Mouse (Mus musculus) cortical plate, adult 2 months (tissue): Measurements from ENCODE around the gene Dnah1.

ENCODE experiments used
- CTCF ChIP-seq: fragments of 200-500 bp; IDR thresholded peaks from 2 replicates; pipeline ENCODE4 v1.5.1; 2011; ENCODE audit warnings: mild to moderate bottlenecking, control low read depth, low read length; ENCODE audit not compliant: insufficient read depth; ENCODE audit errors: extremely low read depth
- POLR2A ChIP-seq: fragments of 200-500 bp; IDR thresholded peaks from 2 replicates; pipeline ENCODE4 v1.6.1; 2011; ENCODE audit warnings: mild to moderate bottlenecking, low read length, control low read depth; ENCODE audit not compliant: insufficient read depth; ENCODE audit errors: extremely low read depth

- TF ChIP-seq CTCF (no peak), POLR2A (peak; percentile 96)
Observed at GRCm38 (mm10) chr14:31336369-31337155, 12.9 kb upstream of the Dnah1 start, which contains the start of gene Capn7.
